Mouse (Mus musculus) granulocyte monocyte progenitor cell, adult 5-6 weeks (primary cell): Measurements from ENCODE around the gene Kbtbd7. TPM values are rescaled to one million over a fixed set of nuclear protein-coding genes. Genes with fewer than 3 reads are reported as not detected.
"Not testable (repeated sequence)": the region's sequence is repeated elsewhere in the genome, so short reads cannot be mapped to it uniquely, and the experiment has no call there.

Experiments
- ATAC-seq: replicated peaks from 2 replicates; pipeline ENCODE4 v1.8.0; 2016; ENCODE audit warnings: mild to moderate bottlenecking, moderate TSS enrichment, inconsistent platforms; ENCODE audit not compliant: poor library complexity, severe bottlenecking
- total RNA-seq, 2 experiments: library from RNA; stranded (forward) in 1 of 2; stranded (reverse) in 1 of 2; fragments of 200-712, 200-1000 nt in 1 of 2; fragments of >200 nt in 1 of 2; fragmentation: Nextera tagmentation in 1 of 2; gene quantifications; 2 replicates each; pipeline ENCODE4 v1.2.3; 2014 to 2017

The Kbtbd7 gene
- total RNA-seq, 2 experiments from 2014 or later: 6.0 to 15.7 TPM

DNA sequence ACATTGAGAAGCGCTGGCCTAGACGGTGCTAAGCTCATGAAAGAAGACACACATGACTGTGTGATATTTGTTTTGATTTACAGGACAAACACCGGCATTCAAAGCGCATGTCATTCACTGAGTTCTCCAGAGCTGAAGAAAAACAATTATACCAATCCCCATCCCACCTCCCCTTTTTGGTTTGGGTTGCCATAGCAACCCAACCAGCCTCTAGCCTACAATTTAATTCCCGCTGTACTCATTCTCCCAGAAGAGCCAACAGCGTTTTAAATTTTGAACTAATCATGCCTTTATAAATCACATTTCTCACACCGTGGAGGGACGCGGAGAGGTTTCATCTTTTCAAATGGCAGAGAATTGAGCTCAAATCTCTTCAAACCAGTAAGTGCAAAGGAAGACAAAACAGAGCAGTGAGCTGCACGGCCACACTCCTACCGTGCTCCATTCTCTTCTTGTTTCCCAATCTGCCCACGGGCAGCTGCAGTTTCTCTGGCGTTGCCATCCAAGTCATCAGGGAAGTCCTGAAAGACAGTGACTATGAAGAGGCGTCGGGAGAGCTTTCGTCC lies 18.8 kb downstream of the Kbtbd7 start:
- peak; percentile 59; the same call in 1 of the 2 replicates for ATAC-seq

DNA sequence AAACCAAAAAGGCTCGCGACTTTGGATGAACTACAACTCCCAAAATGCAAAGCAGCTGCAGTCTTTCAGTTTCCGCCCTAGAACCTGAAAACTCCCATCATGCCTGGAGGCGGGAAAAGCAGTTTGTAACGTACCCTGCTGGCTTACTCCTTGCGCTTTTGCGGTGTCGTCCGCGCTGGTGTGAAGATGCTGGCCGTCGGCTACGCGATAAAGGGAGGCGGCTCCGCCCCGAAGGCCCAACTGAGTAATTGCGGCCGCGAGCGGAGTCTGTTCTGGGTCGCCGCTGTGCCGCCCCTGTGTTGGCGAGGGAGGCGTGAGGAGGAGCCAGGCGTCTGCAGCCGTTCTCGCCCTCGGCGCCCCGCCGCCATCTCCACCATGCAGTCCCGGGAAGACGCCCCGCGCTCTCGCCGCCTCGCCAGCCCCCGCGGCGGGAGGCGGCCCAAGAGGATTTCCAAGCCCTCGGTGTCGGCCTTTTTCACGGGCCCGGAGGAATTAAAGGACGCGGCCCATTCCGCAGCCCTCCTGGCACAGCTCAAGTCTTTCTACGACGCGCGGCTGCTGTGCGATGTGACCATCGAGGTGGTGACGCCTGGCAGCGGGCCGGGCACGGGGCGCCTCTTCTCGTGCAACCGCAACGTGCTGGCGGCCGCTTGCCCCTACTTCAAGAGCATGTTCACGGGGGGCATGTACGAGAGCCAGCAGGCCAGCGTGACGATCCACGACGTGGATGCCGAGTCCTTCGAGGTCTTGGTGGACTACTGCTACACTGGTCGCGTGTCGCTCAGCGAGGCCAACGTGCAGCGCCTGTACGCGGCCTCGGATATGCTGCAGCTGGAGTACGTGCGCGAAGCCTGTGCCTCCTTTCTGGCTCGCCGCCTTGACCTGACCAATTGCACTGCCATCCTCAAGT lies 25.6 kb downstream of the Kbtbd7 start, which contains the start of gene Kbtbd6:
TSS of gene Kbtbd6 (plus strand) at position 155 of the 910 bp plus-strand sequence.
- peak; percentile 95 for ATAC-seq

DNA sequence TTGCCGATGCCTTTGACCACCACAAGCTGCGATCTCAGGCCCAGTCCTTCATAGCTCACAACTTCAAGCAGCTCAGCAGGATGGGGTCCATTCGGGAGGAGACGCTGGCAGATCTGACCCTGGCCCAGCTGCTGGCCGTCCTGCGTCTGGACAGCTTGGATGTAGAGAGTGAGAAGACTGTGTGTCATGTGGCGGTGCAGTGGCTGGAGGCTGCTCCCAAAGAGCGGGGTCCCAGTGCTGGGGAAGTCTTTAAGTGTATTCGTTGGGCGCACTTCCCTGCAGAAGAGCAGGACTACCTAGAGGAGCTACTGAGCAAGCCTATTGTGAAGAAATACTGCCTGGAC lies 26.3 kb downstream of the Kbtbd7 start:
- ATAC-seq: not testable (repeated sequence)

GRCm38 (mm10) chr14:79460401-79460800 lies 34.1 kb downstream of the Kbtbd7 start:
- ATAC-seq: no peak

DNA sequence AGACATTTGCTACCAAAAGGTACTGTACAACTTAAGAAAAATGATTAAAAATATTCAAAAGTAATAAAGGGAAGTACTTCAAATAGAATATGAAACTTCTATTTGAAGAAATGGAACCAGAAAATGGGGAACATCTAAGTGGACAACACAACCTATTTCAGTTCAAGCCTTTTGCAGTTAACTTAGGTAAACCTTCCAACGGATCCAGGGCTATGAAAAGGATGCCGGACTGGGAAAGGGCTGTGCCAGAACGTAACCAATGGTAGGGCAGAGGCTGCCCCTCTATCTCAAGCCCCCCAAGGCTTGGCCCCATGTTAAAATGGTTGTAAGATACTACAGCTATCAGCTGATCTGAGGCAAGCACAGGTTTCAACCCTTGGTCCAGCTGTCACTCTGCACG lies 34.7 kb downstream of the Kbtbd7 start:
- ATAC-seq: peak; percentile 91

DNA sequence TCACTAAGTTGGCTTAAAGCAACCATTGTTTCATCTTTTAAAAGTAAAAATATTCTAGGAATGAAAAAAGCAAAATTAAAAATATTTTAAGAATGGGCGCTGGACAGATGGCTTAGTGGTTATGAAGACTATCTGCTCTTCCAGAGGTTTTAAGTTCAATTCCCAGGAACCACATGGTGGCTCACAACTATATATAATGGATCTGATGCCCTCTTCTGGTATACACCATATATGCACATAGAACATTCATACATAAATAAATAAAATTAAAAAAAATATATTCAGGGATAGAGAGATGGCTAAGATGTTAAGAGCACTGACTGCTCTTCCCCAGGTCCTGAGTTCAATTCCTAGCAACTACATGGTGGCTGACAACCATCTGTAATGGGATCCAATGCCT lies 39.3 kb downstream of the Kbtbd7 start:
- no peak for ATAC-seq

- no peak for ATAC-seq
Observed at GRCm38 (mm10) chr14:79467621-79468020, 41.3 kb downstream of the Kbtbd7 start.

DNA sequence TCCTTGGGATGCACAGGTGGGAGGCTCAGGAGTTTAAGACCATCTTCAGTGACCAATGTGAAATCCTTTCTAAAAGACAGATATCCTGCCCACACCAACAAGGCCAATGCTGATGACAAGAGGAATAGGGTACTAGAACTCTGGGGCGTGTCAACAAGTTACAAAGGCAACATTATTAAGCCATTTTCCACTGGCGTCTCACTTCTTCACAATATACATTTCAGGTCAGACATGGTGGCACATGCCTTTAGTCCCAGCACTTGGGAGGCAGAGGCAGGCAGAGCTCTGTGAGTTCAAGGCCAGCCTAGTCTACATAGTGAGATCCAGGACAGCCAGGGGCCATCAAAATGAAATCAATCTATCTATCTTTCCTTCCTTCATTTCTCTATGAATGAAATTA lies 47.1 kb downstream of the Kbtbd7 start:
- ATAC-seq: no peak

Other genes with a start within 250 kb of the Kbtbd7 start
- not detected in 2 replicates for gene Zfp957, start 179.1 kb upstream of the Kbtbd7 start, total RNA-seq (2014; fragmentation: Nextera tagmentation)
- not detected in 2 replicates for gene Zfp957, start 179.1 kb upstream of the Kbtbd7 start, total RNA-seq (2017)
- 84.3 and 97.4 TPM in 2 replicates for gene Rgcc, start 124.9 kb upstream of the Kbtbd7 start, total RNA-seq (2014; fragmentation: Nextera tagmentation)
- gene Rgcc, start 124.9 kb upstream of the Kbtbd7 start, total RNA-seq (2017): 241 and 247 TPM in 2 replicates
- 51.5 and 55.2 TPM in 2 replicates for gene Naa16, start 35.7 kb upstream of the Kbtbd7 start, total RNA-seq (2014; fragmentation: Nextera tagmentation)
- gene Naa16, start 35.7 kb upstream of the Kbtbd7 start, total RNA-seq (2017): 47.0 and 47.3 TPM in 2 replicates
- 12.0 and 12.8 TPM in 2 replicates for gene Mtrf1, start 28.7 kb upstream of the Kbtbd7 start, total RNA-seq (2014; fragmentation: Nextera tagmentation)
- 21.0 and 31.2 TPM in 2 replicates for gene Mtrf1, start 28.7 kb upstream of the Kbtbd7 start, total RNA-seq (2017)
- gene Kbtbd6, start 25.3 kb downstream of the Kbtbd7 start, total RNA-seq (2014; fragmentation: Nextera tagmentation): 0.77 and 1.3 TPM in 2 replicates
- 6.2 and 7.2 TPM in 2 replicates for gene Kbtbd6, start 25.3 kb downstream of the Kbtbd7 start, total RNA-seq (2017)
- gene Elf1, start 54.7 kb downstream of the Kbtbd7 start, total RNA-seq (2014; fragmentation: Nextera tagmentation): 92.6 and 98.6 TPM in 2 replicates
- 178 and 188 TPM in 2 replicates for gene Elf1, start 54.7 kb downstream of the Kbtbd7 start, total RNA-seq (2017)
- gene Wbp4, start 55.0 kb downstream of the Kbtbd7 start, total RNA-seq (2014; fragmentation: Nextera tagmentation): 15.3 and 28.1 TPM in 2 replicates
- 70.8 and 75.0 TPM in 2 replicates for gene Wbp4, start 55.0 kb downstream of the Kbtbd7 start, total RNA-seq (2017)
- 80.8 and 116 TPM in 2 replicates for gene Sugt1, start 161.2 kb downstream of the Kbtbd7 start, total RNA-seq (2014; fragmentation: Nextera tagmentation)
- gene Sugt1, start 161.2 kb downstream of the Kbtbd7 start, total RNA-seq (2017): 92.4 and 133 TPM in 2 replicates
- not detected in 2 replicates for gene Cnmd, start 235.7 kb downstream of the Kbtbd7 start, total RNA-seq (2014; fragmentation: Nextera tagmentation)
- not detected in 2 replicates for gene Cnmd, start 235.7 kb downstream of the Kbtbd7 start, total RNA-seq (2017)